In genomic region chr6:112362349-112362958, GRCm38 (mm10) we compare ENCODE assay signal across 9 mouse cellular contexts. TPM values are rescaled to one million over a fixed set of nuclear protein-coding genes. Genes with fewer than 3 reads are reported as not detected.
DNase-seq lines count a peak whose midpoint lies in the region; ATAC-seq and TF ChIP-seq lines count a peak whose summit lies in the region.
"Had no signal": no experiment of that assay in that cellular context is flagged by ENCODE, and none has a peak within 500 bp of the region (broad histone marks: within the 10 kb centered on the region; RNA-seq: fewer than 3 reads in every experiment).

No protein-coding gene starts in this region.

- peak; percentile 74 for TF ChIP-seq CTCF in liver, postnatal 0 days (IDR thresholded peaks at IDR 0.05; ENCODE audit: low read depth)

- peak; percentile 54; the same call in 1 of the 2 replicates for ATAC-seq in liver, postnatal 0 days

- intact Hi-C loops in heart, postnatal 14 days (cut with DNase I) = loop anchor here (1.0 to 5.0 kb wide), 2 partner anchors 90 to 155 kb away; partner anchors contain the start of gene Lmcd1

- TF ChIP-seq EP300 in liver, postnatal 0 days (IDR thresholded peaks at IDR 0.05; ENCODE audit: low read depth) = no peak

- DNase-seq in B cell, adult 2 months = peak; percentile 57 to 61
- DNase-seq in adrenal gland, adult 2 months = peak; percentile 72
- DNase-seq in embryo, embryonic 11.5 days (ENCODE audit: low read depth, low spot score) = peak; percentile 51
- DNase-seq in heart, postnatal 14 days = peak; percentile 77 to 84
- DNase-seq in kidney, postnatal 25 days = peak; percentile 72 to 88
- peak; percentile 69 for DNase-seq in liver, postnatal 0 days
- peak; percentile 19 for DNase-seq in ovary, adult 18-20 months (ENCODE audit: low spot score)
- DNase-seq in urinary bladder, postnatal 25 days (ENCODE audit: low spot score) = peak; percentile 75

- H3K27ac ChIP-seq in liver, postnatal 0 days (ENCODE audit: low read depth) = no peak overlapping the region
- H3K27ac ChIP-seq: stomach, embryonic 15.5 days had no signal

- whole genome bisulfite sequencing in liver, postnatal 0 days (ENCODE audit: insufficient replicate concordance) = 25% methylated on average over 6 of the region's 6 CpGs

- no peak overlapping the region for H3K9ac ChIP-seq in liver, postnatal 0 days (replicated peaks)
- H3K9ac ChIP-seq: stomach, embryonic 15.5 days had no signal

- H3K4me3 ChIP-seq in liver, postnatal 0 days (ENCODE audit: low read depth, low read length) = no peak overlapping the region
- H3K4me3 ChIP-seq: stomach, embryonic 15.5 days had no signal

- H3K27me3 ChIP-seq in liver, postnatal 0 days (ENCODE audit: insufficient read depth, low read length) = no peaks in the 10 kb centered on the region
- H3K27me3 ChIP-seq: stomach, embryonic 15.5 days had no signal

- H3K36me3 ChIP-seq in liver, postnatal 0 days (replicated peaks; ENCODE audit: insufficient read depth, low read length) = no peaks in the 10 kb centered on the region
- H3K36me3 ChIP-seq: stomach, embryonic 15.5 days had no signal

- H3K9me3 ChIP-seq in liver, postnatal 0 days (ENCODE audit: low read length) = no peaks in the 10 kb centered on the region
- H3K9me3 ChIP-seq: stomach, embryonic 15.5 days had no signal

- no peaks in the 10 kb centered on the region for H3K4me1 ChIP-seq in liver, postnatal 0 days (ENCODE audit: insufficient read depth)
- H3K4me1 ChIP-seq: stomach, embryonic 15.5 days had no signal

- no peak overlapping the region for H3K4me2 ChIP-seq in liver, postnatal 0 days (ENCODE audit: low read depth, low read length)
- H3K4me2 ChIP-seq: stomach, embryonic 15.5 days had no signal

RNA-seq across cellular contexts. Expression of gene Ssu2, which starts 25.4 kb away (rescaled TPM):
- 10 to 100 TPM in 1 of 2 experiments, under 1 TPM in 1; 0.59 to 27.0 TPM for total RNA-seq in adrenal gland, adult 2 months (2021)
- polyA plus RNA-seq in adrenal gland, adult 2 months (2012; rRNA removed) = 29.5 and 47.1 TPM in 2 replicates
- 1 to 10 TPM; 5.1 to 8.6 TPM for total RNA-seq in heart, postnatal 14 days (2021)
- 0.08 TPM in 1 of 2 replicates, not detected in the other for polyA plus RNA-seq in liver, postnatal 0 days (2015; fragmentation: Nextera tagmentation; extraction: Ambion mirVana)

Comparison
In these comparisons a context has a peak if more than half of its experiments do, and no peak if none do; other contexts are left out.
1. DNase-seq: peak in every context shown above with its lines; median percentile 80 in heart, postnatal 14 days; 80 in kidney, postnatal 25 days; 75 in urinary bladder, postnatal 25 days; 72 in adrenal gland, adult 2 months; 69 in liver, postnatal 0 days; 59 in B cell, adult 2 months; 51 in embryo, embryonic 11.5 days; 19 in ovary, adult 18-20 months.